Mouse (Mus musculus): ENCODE measurements around the gene Kitl. TPM values are rescaled to one million over a fixed set of nuclear protein-coding genes. Genes with fewer than 3 reads are reported as not detected.

Kitl gene
- total and polyA plus RNA-seq, 2 experiments from 2014 or later: 52.8 to 86.6 TPM

- Histone ChIP-seq H3K4me2 (ENCODE audit: low read depth, low read length) (peak overlapping the region; percentile 97), H3K9me3 (ENCODE audit: low read length) (no peaks in the 10 kb centered on the region), H3K27ac (no peak overlapping the region; the same call in 1 of the 2 replicates), H3K9ac (replicated peaks; ENCODE audit: low read length) (no peak overlapping the region; the same call in 1 of the 2 replicates), H3K4me3 (ENCODE audit: low read length) (peak overlapping the region; percentile 89), H3K27me3 (ENCODE audit: insufficient read depth, low read length) (0 out of 2 replicates have a peak, but pooled peaks cover 3% of the 10 kb centered on the region), H3K36me3 (ENCODE audit: insufficient read depth, low read length) (no peaks in the 10 kb centered on the region), H3K4me1 (ENCODE audit: insufficient read depth, low read length) (no peaks in the 10 kb centered on the region)
- no peak for TF ChIP-seq CTCF (IDR thresholded peaks at IDR 0.05; ENCODE audit: low read depth)
- 18% methylated on average over 13 of the region's 13 CpGs for WGBS
- DNase-seq (ENCODE audit: low spot score) (no peak), ATAC-seq (no peak)
These were observed 1.7 kb downstream of the Kitl start for GRCm38 (mm10) chr10:100016941-100017770.

DNA sequence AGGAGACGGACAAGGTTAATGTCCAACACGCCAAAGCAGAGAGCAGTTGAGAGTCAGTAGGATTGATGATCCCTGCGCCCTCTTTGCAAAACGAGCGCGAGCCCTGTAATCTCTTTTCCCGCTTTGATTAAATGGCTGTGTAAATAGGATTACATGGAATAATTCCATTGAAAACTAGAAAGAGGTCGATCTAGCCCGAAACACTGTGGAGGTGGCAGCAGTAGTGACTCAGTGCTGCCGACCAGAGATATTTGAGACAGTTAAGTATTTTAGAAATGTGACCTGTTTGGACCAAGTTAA, 2.3 kb downstream of the Kitl start:
- H3K9me3 ChIP-seq (ENCODE audit: low read length): no peaks in the 10 kb centered on the region
- peak overlapping the region; percentile 97 for H3K4me2 ChIP-seq (ENCODE audit: low read depth, low read length)
- no peak overlapping the region for H3K9ac ChIP-seq (replicated peaks; ENCODE audit: low read length)
- H3K36me3 ChIP-seq (ENCODE audit: insufficient read depth, low read length): no peaks in the 10 kb centered on the region
- 8% methylated on average over 10 of the region's 10 CpGs for WGBS
- 0 out of 2 replicates have a peak, but pooled peaks cover 3% of the 10 kb centered on the region for H3K27me3 ChIP-seq (ENCODE audit: insufficient read depth, low read length)
- no peak for TF ChIP-seq CTCF (IDR thresholded peaks at IDR 0.05; ENCODE audit: low read depth)
- DNase-seq (ENCODE audit: low spot score) (no peak), ATAC-seq (no peak)
- H3K27ac ChIP-seq: no peak overlapping the region
- no peaks in the 10 kb centered on the region for H3K4me1 ChIP-seq (ENCODE audit: insufficient read depth, low read length)
- H3K4me3 ChIP-seq (ENCODE audit: low read length): peak overlapping the region; percentile 89

DNA sequence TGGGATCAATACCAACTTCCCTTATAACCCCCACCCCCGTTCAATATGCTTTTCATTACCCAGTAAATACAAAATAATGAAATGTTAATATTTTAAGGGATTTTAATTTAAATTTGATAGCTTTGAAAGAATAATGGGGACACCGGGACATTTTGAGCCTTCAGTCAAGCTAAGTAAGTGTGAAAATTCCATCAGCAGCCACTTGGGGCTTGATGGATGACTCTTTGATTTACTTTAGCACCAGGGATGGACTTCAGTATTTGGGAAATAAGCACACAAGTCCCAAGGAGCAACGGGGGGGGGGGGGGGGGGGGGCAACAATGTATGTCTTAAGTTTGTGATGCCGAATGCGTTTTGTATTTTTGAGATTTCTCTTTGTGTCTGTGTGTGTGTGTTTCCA, 3.1 kb downstream of the Kitl start:
- H3K27ac ChIP-seq: no peak overlapping the region
- peak overlapping the region; percentile 89 for H3K4me3 ChIP-seq (ENCODE audit: low read length)
- H3K9ac ChIP-seq (replicated peaks; ENCODE audit: low read length): no peak overlapping the region
- ATAC-seq (no peak), DNase-seq (ENCODE audit: low spot score) (peak; percentile 46)
- no peaks in the 10 kb centered on the region for H3K9me3 ChIP-seq (ENCODE audit: low read length)
- H3K4me1 ChIP-seq (ENCODE audit: insufficient read depth, low read length): no peaks in the 10 kb centered on the region
- peak; percentile 37 for TF ChIP-seq CTCF (IDR thresholded peaks at IDR 0.05; ENCODE audit: low read depth)
- WGBS: 28% methylated on average over 5 of the region's 5 CpGs
- H3K4me2 ChIP-seq (ENCODE audit: low read depth, low read length): peak overlapping the region; percentile 97
- H3K27me3 ChIP-seq (ENCODE audit: insufficient read depth, low read length): no peaks in the 10 kb centered on the region
- H3K36me3 ChIP-seq (ENCODE audit: insufficient read depth, low read length): no peaks in the 10 kb centered on the region

GRCm38 (mm10) chr10:100019246-100020195, 4.1 kb downstream of the Kitl start:
- H3K4me2 ChIP-seq (ENCODE audit: low read depth, low read length): peak overlapping the region; percentile 97; the same call in 1 of the 2 replicates
- WGBS: 57% methylated on average over 17 of the region's 17 CpGs

DNA sequence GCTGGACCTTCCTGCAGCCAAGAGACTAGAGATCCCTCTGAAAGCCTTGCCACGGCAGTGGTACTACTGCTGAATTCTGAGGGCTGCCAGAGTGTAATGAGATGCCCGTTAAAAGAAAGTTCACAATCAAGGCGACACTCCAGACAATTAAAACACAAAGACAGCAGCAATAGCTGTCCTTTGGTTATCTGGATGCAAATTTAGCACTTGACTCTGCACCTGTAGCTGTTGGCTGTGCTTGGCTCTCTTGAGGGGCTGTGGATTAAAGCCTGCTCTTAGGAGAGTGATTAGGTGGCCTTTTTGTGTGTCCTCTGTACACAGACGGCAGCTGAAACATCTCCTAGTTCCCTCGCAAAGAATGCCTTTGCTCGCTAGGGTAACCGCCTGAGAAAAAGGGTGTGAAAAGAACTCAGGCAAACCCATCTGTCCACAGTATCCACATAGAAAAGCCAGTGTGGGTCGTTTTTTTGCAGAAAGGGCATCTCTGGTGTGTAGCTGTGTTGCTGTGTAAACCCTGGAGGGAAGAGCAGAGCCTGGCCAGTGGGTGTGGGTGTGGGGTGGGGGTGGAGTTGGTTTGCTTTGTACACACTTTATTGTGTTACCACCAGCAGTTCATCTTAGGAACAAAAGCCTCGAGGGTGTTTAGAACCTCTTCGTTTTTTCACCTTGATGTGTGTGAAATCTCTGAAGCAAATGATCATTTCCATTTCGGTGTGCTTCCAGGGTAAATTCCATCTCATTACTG, 6.8 kb downstream of the Kitl start:
- H3K9me3 ChIP-seq (ENCODE audit: low read length): no peaks in the 10 kb centered on the region
- H3K4me1 ChIP-seq (ENCODE audit: insufficient read depth, low read length): no peaks in the 10 kb centered on the region
- WGBS: 26% methylated on average over 11 of the region's 11 CpGs
- TF ChIP-seq CTCF (IDR thresholded peaks at IDR 0.05; ENCODE audit: low read depth): no peak
- H3K27ac ChIP-seq: no peak overlapping the region
- no peaks in the 10 kb centered on the region for H3K36me3 ChIP-seq (ENCODE audit: insufficient read depth, low read length)
- no peaks in the 10 kb centered on the region for H3K27me3 ChIP-seq (ENCODE audit: insufficient read depth, low read length)
- no peak overlapping the region for H3K4me3 ChIP-seq (ENCODE audit: low read length)
- H3K4me2 ChIP-seq (ENCODE audit: low read depth, low read length): peak overlapping the region; percentile 13; the same call in 1 of the 2 replicates
- peak; percentile 42 for DNase-seq (ENCODE audit: low spot score)
- ATAC-seq: peak; percentile 73
- H3K9ac ChIP-seq (replicated peaks; ENCODE audit: low read length): no peak overlapping the region

More at GRCm38 (mm10) chr10:100019246-100020195, 4.1 kb downstream of the Kitl start:
- no peaks in the 10 kb centered on the region for H3K36me3 ChIP-seq (ENCODE audit: insufficient read depth, low read length)
- H3K9ac ChIP-seq (replicated peaks; ENCODE audit: low read length): no peak overlapping the region
- no peaks in the 10 kb centered on the region for H3K9me3 ChIP-seq (ENCODE audit: low read length)
- no peak for ATAC-seq
- no peaks in the 10 kb centered on the region for H3K4me1 ChIP-seq (ENCODE audit: insufficient read depth, low read length)
- no peak overlapping the region for H3K4me3 ChIP-seq (ENCODE audit: low read length)
- H3K27me3 ChIP-seq (ENCODE audit: insufficient read depth, low read length): no peaks in the 10 kb centered on the region
- no peak overlapping the region for H3K27ac ChIP-seq
- DNase-seq (ENCODE audit: low spot score): no peak
- TF ChIP-seq CTCF (IDR thresholded peaks at IDR 0.05; ENCODE audit: low read depth): no peak

DNA sequence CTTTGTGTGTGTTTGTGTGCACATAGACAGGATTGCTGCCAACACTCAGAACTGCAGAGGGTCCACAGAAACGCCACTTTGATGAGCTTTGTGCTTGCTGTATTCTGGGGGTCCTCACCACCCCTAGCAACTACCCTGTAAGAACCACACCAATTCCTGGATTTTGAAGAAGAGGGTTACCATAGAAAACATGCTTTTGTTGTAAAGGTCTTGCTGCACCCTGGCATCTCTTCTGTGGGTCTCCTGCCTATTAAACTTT, 7.3 kb downstream of the Kitl start:
- TF ChIP-seq CTCF (IDR thresholded peaks at IDR 0.05; ENCODE audit: low read depth): no peak
- Histone ChIP-seq H3K4me1 (ENCODE audit: insufficient read depth, low read length) (no peaks in the 10 kb centered on the region), H3K4me2 (ENCODE audit: low read depth, low read length) (no peak overlapping the region), H3K36me3 (ENCODE audit: insufficient read depth, low read length) (no peaks in the 10 kb centered on the region), H3K9me3 (ENCODE audit: low read length) (no peaks in the 10 kb centered on the region), H3K9ac (replicated peaks; ENCODE audit: low read length) (no peak overlapping the region), H3K27ac (no peak overlapping the region), H3K4me3 (ENCODE audit: low read length) (no peak overlapping the region), H3K27me3 (ENCODE audit: insufficient read depth, low read length) (no peaks in the 10 kb centered on the region)
- 30% methylated on average over 1 of the region's 1 CpGs for WGBS
- ATAC-seq (peak; percentile 20; the same call in 1 of the 2 replicates), DNase-seq (ENCODE audit: low spot score) (no peak)
